In the genomic region with DNA sequence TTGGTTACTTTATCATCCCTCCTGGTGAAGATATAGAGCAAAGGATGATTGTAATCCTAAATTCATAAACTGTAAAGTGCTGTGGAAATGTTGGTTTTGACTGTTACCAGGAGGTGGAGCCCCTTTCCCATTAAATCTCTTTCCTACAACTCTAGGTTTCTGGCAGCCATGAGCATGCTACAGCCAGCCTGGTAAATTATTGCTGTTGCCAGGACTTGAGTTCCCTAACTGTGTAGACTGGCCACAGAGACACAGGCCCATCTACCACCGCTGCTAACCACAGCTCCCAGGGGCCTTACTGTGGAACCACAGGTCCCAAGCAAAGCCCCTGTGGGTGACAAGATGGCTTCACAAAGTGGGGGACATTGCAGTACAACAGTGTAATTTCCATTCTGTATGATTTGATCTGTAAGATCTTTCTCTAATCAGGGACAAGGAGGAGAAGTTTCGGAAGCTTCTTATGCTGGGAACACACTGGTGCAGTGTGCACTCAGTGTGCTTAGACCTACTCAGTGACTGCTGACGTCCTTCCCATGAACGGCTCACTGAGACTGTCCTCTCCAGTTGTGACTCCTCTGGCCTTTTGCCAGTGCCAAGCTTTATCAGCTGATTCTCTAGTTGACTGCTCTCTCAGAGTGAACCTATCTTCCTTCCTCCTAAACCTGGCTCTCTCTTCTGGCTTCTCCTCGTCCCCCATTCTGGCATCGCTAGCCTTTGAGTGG, we compare ENCODE assay signal across 9 mouse cellular contexts. TPM values are rescaled to one million over a fixed set of nuclear protein-coding genes. Genes with fewer than 3 reads are reported as not detected.
DNase-seq lines count a peak whose midpoint lies in the region; ATAC-seq and TF ChIP-seq lines count a peak whose summit lies in the region.
"Had no signal": no experiment of that assay in that cellular context is flagged by ENCODE, and none has a peak within 500 bp of the region (broad histone marks: within the 10 kb centered on the region; RNA-seq: fewer than 3 reads in every experiment).

No protein-coding gene starts in this region.

- peak; percentile 84 for TF ChIP-seq CTCF in layer of hippocampus, adult 2 months (conservative IDR thresholded peaks at IDR 0.05)

- DNase-seq in midbrain, embryonic 11.5 days (ENCODE audit: low spot score, missing footprints): peak; percentile 85
- DNase-seq in midbrain, embryonic 10.5 days (ENCODE audit: low spot score): no peak
- DNase-seq in embryo, embryonic 11.5 days (ENCODE audit: low read depth, low spot score): peak; percentile 26
- DNase-seq in layer of hippocampus, adult 2 months (ENCODE audit: low spot score in 2 of 2): peak; percentile 64 to 66
- DNase-seq in right cerebral cortex, postnatal 25 days: peak; percentile 31
- DNase-seq in urinary bladder, postnatal 10 days (ENCODE audit: low spot score): no peak

- no peaks in the 10 kb centered on the region for H3K36me3 ChIP-seq in forebrain, embryonic 13.5 days (ENCODE audit: poor library complexity, severe bottlenecking)
- no peaks in the 10 kb centered on the region for H3K36me3 ChIP-seq in forebrain, embryonic 12.5 days (replicated peaks)
- H3K36me3 ChIP-seq in midbrain, embryonic 11.5 days (ENCODE audit: control insufficient read depth, insufficient read depth, low read length): no peaks in the 10 kb centered on the region
- no peaks in the 10 kb centered on the region for H3K36me3 ChIP-seq in midbrain, embryonic 10.5 days
- H3K36me3 ChIP-seq: liver, embryonic 15.5 days had no signal

- H3K4me3 ChIP-seq in forebrain, embryonic 13.5 days: no peak overlapping the region
- H3K4me3 ChIP-seq in forebrain, embryonic 12.5 days (replicated peaks): no peak overlapping the region
- no peak overlapping the region for H3K4me3 ChIP-seq in midbrain, embryonic 11.5 days (ENCODE audit: low read depth, low read length)
- H3K4me3 ChIP-seq in midbrain, embryonic 10.5 days: no peak overlapping the region
- H3K4me3 ChIP-seq in layer of hippocampus, adult 2 months: no peak overlapping the region
- H3K4me3 ChIP-seq: liver, embryonic 15.5 days had no signal

- peaks cover 16% of the 10 kb centered on the region for H3K4me1 ChIP-seq in forebrain, embryonic 13.5 days
- H3K4me1 ChIP-seq in forebrain, embryonic 12.5 days: peaks cover 10% of the 10 kb centered on the region
- H3K4me1 ChIP-seq in midbrain, embryonic 11.5 days (ENCODE audit: control insufficient read depth, insufficient read depth, low read length): no peaks in the 10 kb centered on the region
- 0 out of 2 replicates have a peak, but pooled peaks cover 7% of the 10 kb centered on the region for H3K4me1 ChIP-seq in midbrain, embryonic 10.5 days
- H3K4me1 ChIP-seq: liver, embryonic 15.5 days had no signal

- H3K9ac ChIP-seq in forebrain, embryonic 13.5 days: no peak overlapping the region
- no peak overlapping the region for H3K9ac ChIP-seq in forebrain, embryonic 12.5 days
- H3K9ac ChIP-seq in midbrain, embryonic 11.5 days (ENCODE audit: low read length): no peak overlapping the region
- H3K9ac ChIP-seq: liver, embryonic 15.5 days had no signal

- peak; percentile 60; the same call in 1 of the 2 replicates for ATAC-seq in forebrain, embryonic 13.5 days
- no peak for ATAC-seq in forebrain, embryonic 12.5 days (ENCODE audit: low FRiP score)
- ATAC-seq in midbrain, embryonic 11.5 days (ENCODE audit: low FRiP score): no peak

- H3K4me2 ChIP-seq in forebrain, embryonic 13.5 days: no peak overlapping the region
- H3K4me2 ChIP-seq in forebrain, embryonic 12.5 days: no peak overlapping the region
- H3K4me2 ChIP-seq in midbrain, embryonic 11.5 days: no peak overlapping the region
- H3K4me2 ChIP-seq: liver, embryonic 15.5 days had no signal

- no peaks in the 10 kb centered on the region for H3K9me3 ChIP-seq in forebrain, embryonic 13.5 days (replicated peaks)
- H3K9me3 ChIP-seq in forebrain, embryonic 12.5 days: no peaks in the 10 kb centered on the region
- no peaks in the 10 kb centered on the region for H3K9me3 ChIP-seq in midbrain, embryonic 11.5 days (ENCODE audit: control insufficient read depth, low read length)
- no peaks in the 10 kb centered on the region for H3K9me3 ChIP-seq in midbrain, embryonic 10.5 days (replicated peaks)
- H3K9me3 ChIP-seq: liver, embryonic 15.5 days had no signal

- H3K27ac ChIP-seq in forebrain, embryonic 13.5 days: no peak overlapping the region
- no peak overlapping the region for H3K27ac ChIP-seq in forebrain, embryonic 12.5 days
- H3K27ac ChIP-seq in midbrain, embryonic 11.5 days (ENCODE audit: low read depth, low read length): no peak overlapping the region
- no peak overlapping the region for H3K27ac ChIP-seq in midbrain, embryonic 10.5 days (replicated peaks)
- H3K27ac ChIP-seq in layer of hippocampus, adult 2 months: peak overlapping the region; percentile 24; the same call in 1 of the 2 replicates
- H3K27ac ChIP-seq: liver, embryonic 15.5 days had no signal

- no peaks in the 10 kb centered on the region for H3K27me3 ChIP-seq in forebrain, embryonic 13.5 days
- H3K27me3 ChIP-seq in forebrain, embryonic 12.5 days: no peaks in the 10 kb centered on the region
- H3K27me3 ChIP-seq in midbrain, embryonic 11.5 days (ENCODE audit: control insufficient read depth, insufficient read depth, low read length): no peaks in the 10 kb centered on the region
- H3K27me3 ChIP-seq in midbrain, embryonic 10.5 days (ENCODE audit: low read depth, poor library complexity, severe bottlenecking): no peaks in the 10 kb centered on the region
- H3K27me3 ChIP-seq: liver, embryonic 15.5 days had no signal

- WGBS in forebrain, embryonic 13.5 days: 87% methylated on average over 6 of the region's 6 CpGs
- WGBS in forebrain, embryonic 12.5 days: 84% methylated on average over 6 of the region's 6 CpGs
- WGBS in midbrain, embryonic 11.5 days: 89% methylated on average over 6 of the region's 6 CpGs
- 89% methylated on average over 6 of the region's 6 CpGs for WGBS in midbrain, embryonic 10.5 days

RNA-seq across cellular contexts. Expression of a gene that starts 47.6 kb away (rescaled TPM):
- 304 and 357 TPM in 2 replicates for polyA plus RNA-seq in forebrain, embryonic 13.5 days (2015; fragmentation: Nextera tagmentation; extraction: Ambion mirVana)
- 299 and 325 TPM in 2 replicates for polyA plus RNA-seq in forebrain, embryonic 12.5 days (2016; fragmentation: Nextera tagmentation; extraction: Ambion mirVana)
- polyA plus RNA-seq in midbrain, embryonic 11.5 days (2014; fragmentation: Nextera tagmentation; extraction: Ambion mirVana): 332 and 364 TPM in 2 replicates
- 339 and 378 TPM in 2 replicates for polyA plus RNA-seq in midbrain, embryonic 10.5 days (2016; fragmentation: Nextera tagmentation; extraction: Ambion mirVana)
- 10 to 100 TPM; 47.2 to 53.3 TPM for total RNA-seq in layer of hippocampus, adult 2 months (2021)

RNA-seq across cellular contexts. Expression of a gene that starts 47.9 kb away (rescaled TPM):
- 153 and 167 TPM in 2 replicates for polyA plus RNA-seq in forebrain, embryonic 13.5 days (2015; fragmentation: Nextera tagmentation; extraction: Ambion mirVana)
- 136 and 143 TPM in 2 replicates for polyA plus RNA-seq in forebrain, embryonic 12.5 days (2016; fragmentation: Nextera tagmentation; extraction: Ambion mirVana)
- polyA plus RNA-seq in midbrain, embryonic 11.5 days (2014; fragmentation: Nextera tagmentation; extraction: Ambion mirVana): 133 and 141 TPM in 2 replicates
- polyA plus RNA-seq in midbrain, embryonic 10.5 days (2016; fragmentation: Nextera tagmentation; extraction: Ambion mirVana): 93.2 and 110 TPM in 2 replicates
- 100 to 1,000 TPM; 138 to 146 TPM for total RNA-seq in layer of hippocampus, adult 2 months (2021)

Comparison
In these comparisons a context has a peak if more than half of its experiments do, and no peak if none do; other contexts are left out.
1. DNase-seq: peak in midbrain, embryonic 11.5 days (single experiment), embryo, embryonic 11.5 days (single experiment), layer of hippocampus, adult 2 months (2 of 2) and right cerebral cortex, postnatal 25 days (single experiment); none in midbrain, embryonic 10.5 days (single experiment) and urinary bladder, postnatal 10 days (single experiment).